Mouse (Mus musculus): ENCODE results near the gene Rnf167. TPM values are rescaled to one million over a fixed set of nuclear protein-coding genes. Genes with fewer than 3 reads are reported as not detected.

The Rnf167 gene
- polyA plus RNA-seq, 1 experiment = 265 TPM

DNA sequence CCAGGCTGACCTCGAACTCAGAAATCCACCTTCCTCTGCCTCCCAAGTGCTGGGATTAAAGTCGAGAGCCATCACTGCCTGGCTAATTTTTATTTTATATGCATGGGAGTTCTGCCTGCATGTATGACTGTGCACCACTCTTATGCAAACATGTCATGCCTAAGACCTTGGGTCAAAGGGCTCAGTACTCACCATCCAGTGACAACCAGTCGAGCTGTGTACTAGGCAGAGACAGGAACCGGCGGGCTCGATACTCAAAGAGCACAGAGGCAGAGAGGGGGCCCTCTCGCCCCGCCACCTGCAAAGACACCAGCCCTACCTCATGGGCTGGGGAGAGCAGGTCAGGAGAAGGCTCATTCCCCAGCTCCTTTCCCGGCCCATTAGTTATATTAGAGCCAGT lies 31.1 kb downstream of the Rnf167 start:
- TF ChIP-seq CTCF (IDR thresholded peaks at IDR 0.05; ENCODE audit: control insufficient read depth, insufficient read depth, low read length) = no peak
- no peak for TF ChIP-seq POLR2A (IDR thresholded peaks at IDR 0.05; ENCODE audit: borderline replicate concordance, control insufficient read depth, low read depth, low read length)
- WGBS = 86% methylated on average over 9 of the region's 9 CpGs
- no peak overlapping the region for H3K4me3 ChIP-seq (replicated peaks; ENCODE audit: control insufficient read depth, low read depth, low read length)
- peaks cover 4% of the 10 kb centered on the region; the same call in 1 of the 2 replicates for H3K4me1 ChIP-seq (ENCODE audit: control insufficient read depth, insufficient read depth, low read length)
- no peak overlapping the region for H3K27ac ChIP-seq (ENCODE audit: control insufficient read depth, insufficient read depth, low read depth, low read length, poor library complexity)

DNA sequence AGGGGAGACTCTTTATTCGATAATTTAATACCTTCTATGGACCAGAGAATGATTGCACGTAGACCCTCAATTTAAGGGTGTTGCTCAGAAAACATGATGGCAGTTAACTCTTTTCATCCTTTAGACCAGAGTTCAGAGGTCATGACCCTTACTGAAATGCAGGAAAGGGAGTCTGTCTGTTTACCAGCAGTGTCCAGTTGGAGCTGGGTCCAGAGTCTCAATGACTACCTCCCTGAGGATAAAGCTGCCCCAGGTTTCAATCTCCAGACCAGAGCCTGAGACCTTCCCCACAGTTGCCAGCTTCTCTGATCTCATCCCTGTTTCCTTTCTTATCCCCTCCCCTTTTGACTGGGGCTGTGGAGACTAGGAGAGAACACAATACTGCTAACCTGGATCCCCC lies 31.5 kb downstream of the Rnf167 start:
- Histone ChIP-seq H3K27ac (ENCODE audit: control insufficient read depth, insufficient read depth, low read depth, low read length, poor library complexity) (no peak overlapping the region), H3K4me3 (replicated peaks; ENCODE audit: control insufficient read depth, low read depth, low read length) (no peak overlapping the region), H3K4me1 (ENCODE audit: control insufficient read depth, insufficient read depth, low read length) (peaks cover 4% of the 10 kb centered on the region; the same call in 1 of the 2 replicates)
- TF ChIP-seq CTCF (IDR thresholded peaks at IDR 0.05; ENCODE audit: control insufficient read depth, insufficient read depth, low read length) (no peak), POLR2A (IDR thresholded peaks at IDR 0.05; ENCODE audit: borderline replicate concordance, control insufficient read depth, low read depth, low read length) (no peak)
- WGBS = 83% methylated on average over 2 of the region's 2 CpGs

DNA sequence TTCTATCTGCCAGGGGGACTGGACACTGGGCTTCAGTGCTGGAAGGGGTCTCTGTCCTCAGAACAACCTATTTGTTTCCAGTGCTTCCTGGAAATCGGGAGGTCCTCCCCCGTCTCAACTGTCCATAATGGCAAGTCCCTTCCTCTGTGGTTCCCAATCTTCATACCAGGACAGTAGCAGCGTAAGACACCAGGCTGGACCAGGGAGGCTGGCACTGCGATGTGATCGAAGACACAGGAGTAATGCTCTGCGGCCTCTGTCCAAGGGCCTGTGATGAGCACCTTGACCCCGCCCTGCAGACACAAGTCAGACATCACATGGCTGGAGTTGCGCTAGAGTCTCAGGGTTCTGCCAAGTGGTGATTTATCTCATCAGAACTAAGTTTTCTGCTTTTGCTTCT lies 32.3 kb downstream of the Rnf167 start:
- Histone ChIP-seq H3K27ac (ENCODE audit: control insufficient read depth, insufficient read depth, low read depth, low read length, poor library complexity) (peak overlapping the region; percentile 13; the same call in 1 of the 2 replicates), H3K4me1 (ENCODE audit: control insufficient read depth, insufficient read depth, low read length) (peaks cover 4% of the 10 kb centered on the region; the same call in 1 of the 2 replicates), H3K4me3 (replicated peaks; ENCODE audit: control insufficient read depth, low read depth, low read length) (no peak overlapping the region)
- no peak for TF ChIP-seq CTCF (IDR thresholded peaks at IDR 0.05; ENCODE audit: control insufficient read depth, insufficient read depth, low read length)
- no peak for TF ChIP-seq POLR2A (IDR thresholded peaks at IDR 0.05; ENCODE audit: borderline replicate concordance, control insufficient read depth, low read depth, low read length)
- WGBS = 87% methylated on average over 8 of the region's 8 CpGs

DNA sequence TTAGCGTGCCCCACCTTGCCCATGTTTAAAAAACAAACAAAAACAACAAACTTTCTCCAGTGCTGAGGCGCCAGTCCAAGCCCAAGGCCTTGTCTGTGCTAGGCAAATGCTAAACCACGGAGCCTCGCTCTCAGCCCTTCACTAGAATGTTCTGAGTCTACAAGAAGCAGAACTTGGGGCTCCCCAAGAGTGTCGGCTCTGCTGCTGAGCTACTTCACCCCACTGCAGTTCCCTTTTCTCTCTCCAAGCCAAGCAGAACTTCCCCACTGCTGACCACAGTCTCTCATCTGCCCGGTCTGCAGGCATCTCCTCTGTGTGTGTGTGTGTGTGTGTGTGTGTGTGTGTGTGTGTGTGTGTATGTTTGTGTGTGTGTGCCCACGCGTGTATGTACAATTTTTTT lies 32.9 kb downstream of the Rnf167 start:
- TF ChIP-seq POLR2A (IDR thresholded peaks at IDR 0.05; ENCODE audit: borderline replicate concordance, control insufficient read depth, low read depth, low read length) = no peak
- peak overlapping the region; percentile 68; the same call in 1 of the 2 replicates for H3K27ac ChIP-seq (ENCODE audit: control insufficient read depth, insufficient read depth, low read depth, low read length, poor library complexity)
- peaks cover 4% of the 10 kb centered on the region; the same call in 1 of the 2 replicates for H3K4me1 ChIP-seq (ENCODE audit: control insufficient read depth, insufficient read depth, low read length)
- H3K4me3 ChIP-seq (replicated peaks; ENCODE audit: control insufficient read depth, low read depth, low read length) = no peak overlapping the region
- 16% methylated on average over 8 of the region's 8 CpGs for WGBS

DNA sequence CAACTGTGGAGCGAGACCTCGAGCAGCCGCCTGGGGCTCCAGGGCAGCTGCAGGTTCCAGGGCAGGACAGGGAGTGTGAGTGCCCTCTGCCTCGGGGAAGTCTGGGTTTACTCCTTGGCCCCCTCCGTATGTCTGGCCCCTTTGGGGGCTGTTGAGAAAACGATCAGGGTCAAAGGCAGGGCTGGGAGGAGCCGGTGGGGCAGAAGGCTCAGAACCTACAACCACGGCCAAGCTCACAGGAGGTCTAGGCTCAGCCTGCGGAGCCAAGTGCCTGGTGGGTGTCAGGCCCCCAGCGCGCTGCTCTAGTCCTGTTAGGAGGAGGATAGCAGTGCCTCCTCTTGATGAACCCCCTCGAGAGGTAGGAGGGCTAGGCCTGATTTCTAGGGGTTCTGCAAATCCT lies 34.1 kb downstream of the Rnf167 start:
- Histone ChIP-seq H3K27ac (ENCODE audit: control insufficient read depth, insufficient read depth, low read depth, low read length, poor library complexity) (no peak overlapping the region), H3K4me3 (replicated peaks; ENCODE audit: control insufficient read depth, low read depth, low read length) (no peak overlapping the region), H3K4me1 (ENCODE audit: control insufficient read depth, insufficient read depth, low read length) (peaks cover 4% of the 10 kb centered on the region; the same call in 1 of the 2 replicates)
- no peak for TF ChIP-seq POLR2A (IDR thresholded peaks at IDR 0.05; ENCODE audit: borderline replicate concordance, control insufficient read depth, low read depth, low read length)
- no peak for TF ChIP-seq CTCF (IDR thresholded peaks at IDR 0.05; ENCODE audit: control insufficient read depth, insufficient read depth, low read length)
- WGBS = 90% methylated on average over 12 of the region's 12 CpGs

DNA sequence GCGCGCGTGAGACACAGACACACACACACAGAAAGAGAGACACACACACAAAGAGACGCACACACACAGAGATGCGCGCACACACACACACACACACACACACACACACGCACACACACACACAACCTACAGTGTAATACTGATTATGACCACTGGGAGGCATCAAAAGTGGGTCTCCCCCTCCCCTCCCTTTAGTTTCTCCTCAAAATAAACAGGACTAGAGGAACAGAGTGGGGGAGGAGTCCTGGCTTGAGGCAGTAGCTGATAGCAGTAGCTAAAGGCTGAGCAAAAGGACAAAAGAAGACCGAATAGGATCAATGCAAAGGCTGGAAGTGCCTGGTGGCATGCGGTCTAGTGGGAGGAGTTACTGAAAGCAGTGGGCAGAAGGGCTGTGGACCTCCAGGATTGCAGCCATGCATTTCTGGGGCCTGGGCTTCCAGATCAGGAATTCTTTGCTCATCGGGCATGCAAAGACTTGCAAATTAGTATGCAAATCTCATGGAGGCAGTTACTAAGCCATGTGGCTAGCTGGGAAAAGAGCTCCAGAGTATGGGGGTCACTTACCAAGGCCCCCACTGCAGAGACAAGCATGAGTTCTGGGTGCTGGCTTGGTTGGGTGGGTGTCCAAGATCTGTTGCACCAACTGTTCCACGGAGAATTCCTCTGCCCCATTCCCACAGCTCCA lies 35.0 kb downstream of the Rnf167 start:
- H3K4me3 ChIP-seq (replicated peaks; ENCODE audit: control insufficient read depth, low read depth, low read length) = no peak overlapping the region
- no peak overlapping the region for H3K27ac ChIP-seq (ENCODE audit: control insufficient read depth, insufficient read depth, low read depth, low read length, poor library complexity)
- 84% methylated on average over 11 of the region's 11 CpGs for WGBS
- peaks cover 4% of the 10 kb centered on the region; the same call in 1 of the 2 replicates for H3K4me1 ChIP-seq (ENCODE audit: control insufficient read depth, insufficient read depth, low read length)
- TF ChIP-seq CTCF (IDR thresholded peaks at IDR 0.05; ENCODE audit: control insufficient read depth, insufficient read depth, low read length) (no peak), POLR2A (IDR thresholded peaks at IDR 0.05; ENCODE audit: borderline replicate concordance, control insufficient read depth, low read depth, low read length) (no peak)

DNA sequence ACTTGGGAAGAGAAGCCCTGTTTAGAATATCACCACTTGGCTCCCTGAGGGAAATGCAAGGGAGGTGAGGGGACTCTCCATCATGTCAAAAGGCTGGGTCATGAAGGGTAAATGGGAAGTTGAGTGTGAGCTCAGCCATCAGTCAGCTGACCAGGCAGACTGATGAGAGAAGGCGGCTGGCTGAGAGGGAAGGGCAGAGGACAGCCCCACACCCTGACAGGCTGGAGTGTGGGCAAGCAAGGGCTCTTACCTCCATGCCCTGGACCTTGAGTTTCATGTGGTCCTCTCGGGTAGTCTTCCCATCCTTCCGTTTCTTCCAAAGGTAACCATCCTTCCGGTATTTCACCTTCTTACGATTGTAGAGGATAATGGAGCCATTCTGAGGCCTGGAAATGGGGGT lies 36.6 kb downstream of the Rnf167 start:
- no peak for TF ChIP-seq POLR2A (IDR thresholded peaks at IDR 0.05; ENCODE audit: borderline replicate concordance, control insufficient read depth, low read depth, low read length)
- TF ChIP-seq CTCF (IDR thresholded peaks at IDR 0.05; ENCODE audit: control insufficient read depth, insufficient read depth, low read length) = no peak
- peaks cover 4% of the 10 kb centered on the region; the same call in 1 of the 2 replicates for H3K4me1 ChIP-seq (ENCODE audit: control insufficient read depth, insufficient read depth, low read length)
- no peak overlapping the region for H3K27ac ChIP-seq (ENCODE audit: control insufficient read depth, insufficient read depth, low read depth, low read length, poor library complexity)
- no peak overlapping the region for H3K4me3 ChIP-seq (replicated peaks; ENCODE audit: control insufficient read depth, low read depth, low read length)
- 83% methylated on average over 5 of the region's 5 CpGs for WGBS

DNA sequence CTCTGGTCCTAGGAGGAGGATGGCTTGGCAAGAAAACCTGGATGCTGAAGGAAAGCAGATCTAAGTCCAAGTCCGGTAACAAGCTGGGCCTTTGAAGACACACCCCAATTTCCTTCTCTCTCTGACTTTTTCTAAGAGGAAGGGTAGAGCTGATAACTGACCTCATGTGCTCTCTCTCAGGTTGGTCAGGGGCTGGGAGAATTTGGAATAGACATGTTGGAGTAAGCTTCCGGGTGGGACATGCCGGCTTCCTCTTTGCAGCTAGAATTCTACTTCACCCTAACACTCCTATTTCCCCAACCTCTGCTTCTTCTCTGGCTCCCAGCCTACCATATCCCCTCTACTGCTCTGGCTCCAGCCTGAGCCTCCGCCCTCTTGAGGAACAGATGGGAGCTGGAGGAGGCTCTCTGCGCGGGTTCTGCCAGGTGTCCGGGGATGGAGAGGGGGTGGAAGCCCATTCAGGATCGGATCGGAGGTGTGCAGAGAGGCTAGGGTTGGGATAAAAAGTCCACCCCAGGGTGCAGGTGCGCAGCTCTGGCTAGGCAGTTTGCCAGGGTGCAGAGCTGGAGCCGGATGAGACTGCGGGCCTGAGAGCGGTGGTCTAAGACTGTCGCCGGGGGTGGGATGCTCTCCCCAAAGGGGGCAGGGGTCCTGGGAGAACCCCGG lies 40.0 kb downstream of the Rnf167 start:
- WGBS = 2% methylated on average over 16 of the region's 16 CpGs
- peak overlapping the region; percentile 92 for H3K27ac ChIP-seq (ENCODE audit: control insufficient read depth, insufficient read depth, low read depth, low read length, poor library complexity)
- TF ChIP-seq CTCF (IDR thresholded peaks at IDR 0.05; ENCODE audit: control insufficient read depth, insufficient read depth, low read length) (no peak), POLR2A (IDR thresholded peaks at IDR 0.05; ENCODE audit: borderline replicate concordance, control insufficient read depth, low read depth, low read length) (no peak)
- H3K4me3 ChIP-seq (replicated peaks; ENCODE audit: control insufficient read depth, low read depth, low read length) = peak overlapping the region; percentile 73
- no peaks in the 10 kb centered on the region for H3K4me1 ChIP-seq (ENCODE audit: control insufficient read depth, insufficient read depth, low read length)

Measured in bone marrow, adult 2 months (tissue).